Mouse (Mus musculus) 416B (cell line): ENCODE results near the gene Cul3.

ENCODE experiments used
- DNase-seq: peaks from one replicate; pipeline ENCODE4 v3.0.0; 2011; ENCODE audit warnings: low read depth

The Cul3 gene

GRCm38 (mm10) chr1:80315533-80316045 lies 24.7 kb downstream of the Cul3 start:
- DNase-seq: no peak

DNA sequence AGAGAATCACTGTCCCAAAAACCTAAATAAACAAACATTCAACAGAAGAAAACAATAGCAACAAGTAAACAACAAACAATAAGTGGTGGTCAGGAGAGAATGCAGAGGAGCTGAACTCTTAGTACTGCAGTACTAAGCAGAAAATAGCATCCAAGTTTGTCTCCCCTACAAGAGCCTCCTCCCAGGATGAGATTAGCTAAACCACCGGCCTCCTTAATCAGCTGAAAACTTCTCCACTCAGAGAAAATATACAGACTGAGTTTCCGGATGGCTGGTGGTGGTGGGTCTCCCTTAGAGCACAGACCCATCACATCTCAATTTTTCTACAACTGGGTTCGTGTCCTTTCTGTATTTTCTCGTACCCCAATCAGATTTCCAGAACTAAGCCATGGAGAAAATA lies 47.0 kb downstream of the Cul3 start:
- no peak for DNase-seq

GRCm38 (mm10) chr1:80278731-80279130 lies 61.5 kb downstream of the Cul3 start:
- DNase-seq: no peak

DNA sequence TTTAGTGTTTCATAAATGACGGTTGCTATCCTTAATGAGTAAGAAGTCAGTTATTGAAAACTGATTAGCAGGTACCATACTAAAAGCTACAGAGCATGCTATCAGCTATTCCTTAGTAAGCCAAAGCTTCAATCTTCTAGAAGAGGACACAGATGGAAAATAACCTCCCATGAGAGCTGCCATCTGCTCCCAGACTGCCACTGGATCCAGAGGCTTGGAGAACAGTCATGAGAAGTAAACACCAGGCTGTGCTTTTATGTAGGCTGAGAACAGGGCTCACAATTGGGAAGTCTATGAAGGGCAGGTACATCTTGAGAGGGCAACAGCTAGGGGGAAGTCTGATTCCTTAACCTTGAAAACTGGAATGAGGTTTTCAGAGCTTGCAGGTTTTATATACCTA lies 79.8 kb downstream of the Cul3 start:
- no peak for DNase-seq

- DNase-seq: no peak
Observed at GRCm38 (mm10) chr1:80258632-80259031, 81.6 kb downstream of the Cul3 start.

DNA sequence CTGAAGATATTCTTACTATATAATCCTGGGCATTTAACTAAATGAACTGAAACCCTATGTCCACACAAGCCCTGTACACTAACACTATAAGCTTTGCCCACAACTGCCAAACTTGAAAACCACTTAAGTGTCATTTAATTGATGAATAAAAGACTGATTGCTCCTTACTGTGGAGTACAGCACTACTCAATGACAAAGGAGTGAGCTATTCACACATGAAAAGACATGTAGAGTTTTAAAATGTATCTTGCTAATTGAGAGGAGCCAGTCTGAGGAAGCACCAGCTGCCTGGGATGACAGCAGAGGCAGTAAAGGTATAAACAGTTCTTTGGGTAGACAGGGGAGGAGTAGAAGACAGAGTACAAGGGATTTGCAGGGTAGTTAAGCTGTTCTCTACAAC lies 87.0 kb downstream of the Cul3 start:
- DNase-seq: no peak

DNA sequence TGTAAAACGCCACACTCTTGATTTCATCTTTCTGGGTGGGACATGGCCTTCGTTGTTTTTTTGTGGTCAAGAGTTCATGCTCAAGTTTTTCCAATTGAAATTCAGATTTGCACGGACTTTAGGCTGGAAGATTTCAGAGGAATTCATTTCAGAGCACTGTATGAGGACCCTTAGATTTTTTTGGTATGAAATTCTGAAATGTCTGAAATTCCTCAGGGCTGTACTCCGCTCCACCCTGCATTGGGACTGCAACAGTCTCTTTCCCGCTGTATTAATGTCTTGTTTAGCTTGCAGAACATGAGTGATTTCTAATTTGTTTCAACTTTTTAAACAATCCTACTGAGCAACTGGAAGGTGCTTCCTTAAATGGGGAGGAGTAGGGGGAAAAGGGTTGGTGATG lies 90.0 kb downstream of the Cul3 start:
- no peak for DNase-seq

DNA sequence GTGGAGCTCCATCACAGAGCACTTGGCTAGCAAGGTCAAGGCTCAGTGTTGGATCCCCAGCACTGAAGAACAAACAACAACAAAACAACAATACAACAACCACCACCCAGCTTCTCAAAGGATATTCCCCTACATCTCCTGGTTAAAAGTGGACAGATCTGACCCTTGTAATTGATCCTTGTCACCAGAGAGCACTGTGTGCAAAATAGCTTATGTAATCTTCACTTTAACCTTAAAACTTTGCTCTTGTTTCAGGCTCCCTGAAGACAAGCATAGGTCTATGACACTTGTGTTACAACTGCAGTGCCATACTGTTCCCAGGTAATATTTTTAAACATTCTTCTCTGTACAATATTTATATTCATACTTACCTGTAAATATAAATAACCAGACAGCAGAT lies 93.1 kb downstream of the Cul3 start:
- DNase-seq: no peak

DNA sequence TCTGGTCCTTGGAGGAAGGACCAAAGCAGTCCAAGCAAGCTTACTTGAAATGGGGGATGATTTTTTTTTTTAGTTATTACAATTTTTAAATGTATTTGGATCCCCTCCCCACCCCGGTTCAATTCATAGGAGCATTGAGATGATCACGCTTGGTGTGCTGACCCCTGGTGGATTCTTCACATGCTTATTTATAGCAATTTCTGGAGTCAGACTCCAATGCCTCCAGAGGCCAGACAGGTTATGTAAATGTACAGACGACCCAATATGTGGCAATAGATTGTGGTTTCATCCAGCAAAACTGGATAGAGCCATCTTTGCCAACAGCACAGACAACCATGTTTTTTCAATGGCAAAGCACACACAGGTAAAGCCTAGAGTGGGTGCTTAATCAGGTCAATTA lies 96.2 kb downstream of the Cul3 start:
- DNase-seq: peak; percentile 40

DNA sequence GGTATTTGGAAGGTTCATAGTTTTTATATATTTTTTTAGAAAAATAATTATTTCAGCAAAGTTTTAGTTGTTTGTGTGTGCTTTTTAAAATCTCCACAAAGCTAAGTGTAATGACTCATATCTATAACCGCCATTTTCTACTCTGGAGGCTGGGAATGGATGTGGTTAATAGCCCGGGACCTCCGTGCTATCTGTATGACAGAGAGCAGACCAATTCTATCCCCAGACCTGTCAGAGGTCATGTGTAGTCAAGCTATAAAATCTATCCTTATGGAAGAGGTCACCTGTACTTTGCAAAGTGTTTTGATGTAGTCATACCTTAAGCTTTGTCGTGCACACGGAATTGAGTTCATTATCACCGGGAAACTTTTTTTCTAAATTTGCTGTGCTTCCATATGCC lies 98.7 kb downstream of the Cul3 start:
- no peak for DNase-seq

GRCm38 (mm10) chr1:80240017-80240660 lies 100.1 kb downstream of the Cul3 start:
- DNase-seq: no peak

DNA sequence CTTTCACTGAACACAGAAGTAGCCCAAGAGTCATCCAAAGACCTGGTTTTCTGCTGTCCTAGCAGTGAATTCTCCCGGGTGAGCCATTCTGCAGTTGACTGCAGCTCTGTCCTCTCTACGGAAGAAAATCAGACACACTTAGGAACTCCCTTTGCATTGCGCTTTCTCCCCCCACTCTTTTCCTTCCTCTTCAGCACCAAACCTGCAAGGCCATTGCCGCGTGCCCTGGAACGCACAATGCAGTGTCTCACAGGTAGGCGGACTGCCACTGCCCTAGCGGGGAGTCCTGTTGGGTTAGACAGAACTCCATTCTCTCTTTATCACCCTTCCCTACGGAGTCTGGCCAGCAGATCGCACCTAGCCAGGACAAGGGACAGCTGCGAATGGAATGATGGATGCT lies 100.8 kb downstream of the Cul3 start:
- DNase-seq: no peak

DNA sequence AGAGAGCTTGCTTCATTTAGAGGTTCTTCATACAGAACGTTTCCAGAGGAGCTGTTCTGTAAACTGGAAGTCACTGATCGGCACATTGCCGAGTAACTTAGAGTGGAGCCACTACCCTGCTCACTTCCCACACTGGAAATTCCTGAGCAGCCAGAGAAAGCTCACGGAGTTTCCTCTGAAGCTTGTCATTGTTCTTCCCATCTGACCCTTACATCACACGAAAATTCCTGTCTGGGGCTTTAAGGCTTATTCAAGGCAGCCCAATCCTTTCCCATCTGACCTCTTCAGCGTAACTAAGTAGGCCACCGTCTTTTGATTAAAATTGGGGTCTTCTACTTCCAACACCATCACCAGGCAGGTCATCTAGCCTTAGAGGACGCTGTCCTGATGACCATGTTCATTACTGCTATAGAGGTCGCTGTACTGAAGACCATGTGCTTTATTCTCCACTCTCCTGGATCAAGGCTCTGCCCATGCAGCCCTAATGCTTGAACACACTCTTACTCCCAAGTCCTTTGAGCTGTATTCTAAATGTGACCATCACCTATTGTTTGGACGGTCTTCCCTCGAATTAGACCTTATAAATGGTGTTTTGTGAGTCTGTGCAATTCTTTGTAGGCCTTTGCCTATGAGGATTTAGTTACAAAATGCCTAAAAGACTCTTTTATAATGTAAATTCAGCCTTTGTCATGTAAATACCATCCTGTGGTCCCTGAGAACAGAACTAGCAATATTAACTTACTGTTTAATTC lies 103.2 kb downstream of the Cul3 start:
- no peak for DNase-seq

GRCm38 (mm10) chr1:80236126-80236525 lies 104.2 kb downstream of the Cul3 start:
- no peak for DNase-seq

DNA sequence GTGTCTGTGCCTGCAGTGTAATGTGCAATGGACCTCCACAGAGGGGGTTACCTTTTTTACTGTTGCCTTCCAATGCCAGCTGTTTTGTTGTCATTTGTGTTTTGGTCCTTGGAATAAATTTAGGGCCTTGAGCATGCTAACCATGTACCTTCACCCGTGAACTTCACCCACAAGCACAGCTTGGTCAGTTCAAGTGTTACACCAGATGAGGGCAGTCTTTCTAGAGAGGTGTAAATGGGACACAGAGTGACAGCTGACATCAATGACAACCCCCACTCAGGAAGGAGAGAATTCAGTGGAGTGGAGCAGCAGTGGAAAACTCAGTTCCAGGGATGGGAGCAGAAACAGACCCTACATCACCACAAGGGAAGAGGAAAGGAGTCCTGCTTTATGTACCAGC lies 109.7 kb downstream of the Cul3 start:
- DNase-seq: peak; percentile 29

DNA sequence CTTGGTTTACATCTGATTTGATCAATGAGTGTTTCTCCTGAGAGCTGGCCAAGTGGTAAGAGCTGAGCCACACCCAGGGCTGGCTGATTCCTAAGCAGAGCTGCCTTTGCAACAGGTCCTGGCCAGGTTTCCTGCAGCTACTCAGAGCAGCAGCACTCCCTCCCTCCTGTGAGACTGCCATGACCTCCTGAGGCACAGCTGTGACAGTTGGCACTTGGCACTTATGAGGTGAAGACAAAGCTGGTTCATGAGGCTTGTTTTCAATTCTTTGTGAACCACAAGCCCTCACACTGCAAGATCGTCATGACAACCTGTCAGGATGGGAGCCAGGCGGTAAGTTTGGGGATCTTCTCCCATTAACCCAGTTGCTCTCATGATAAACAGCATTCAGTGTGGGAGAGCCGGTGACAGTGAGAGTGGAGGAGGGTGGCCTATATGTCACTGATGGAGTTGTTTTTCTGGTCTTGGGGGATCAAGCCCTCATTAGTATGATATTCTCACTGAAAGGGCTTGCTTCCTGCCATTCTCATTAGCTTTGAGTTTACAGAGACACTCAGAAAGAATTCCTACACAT lies 115.4 kb downstream of the Cul3 start:
- DNase-seq: no peak

- no peak for DNase-seq
Observed at GRCm38 (mm10) chr1:80221151-80221550, 119.1 kb downstream of the Cul3 start.

GRCm38 (mm10) chr1:80218268-80218667 lies 122.0 kb downstream of the Cul3 start, which contains the start of gene Fam124b:
Fam124b (minus strand) TSS chr1:80218473.
- DNase-seq: peak; percentile 52
